Mouse (Mus musculus) megakaryocyte, embryonic 14.5 days (primary cell): ENCODE measurements at regions not wholly inside any gene's neighbourhood (a gene's known extent, or its start where the extent isn't known, plus 50 kb on each side); places are given as distances from the start of the nearest gene placed in this dataset.

Experiments
- FLI1 ChIP-seq: IDR thresholded peaks from 2 replicates; pipeline ENCODE4 v1.6.1; 2012; ENCODE audit warnings: low read length, inconsistent platforms, mixed read lengths
- GATA1 ChIP-seq: IDR thresholded peaks from 3 replicates; pipeline ENCODE4 v1.6.1; 2012; ENCODE audit warnings: mixed read lengths, low read length, inconsistent platforms, borderline replicate concordance

GRCm38 (mm10) chr2:124903556-124903955, 164.4 kb upstream of the Slc24a5 start:
- TF ChIP-seq GATA1 (no peak), FLI1 (no peak)
